Mouse (Mus musculus): ENCODE data around the gene Rusc1. TPM values are rescaled to one million over a fixed set of nuclear protein-coding genes. Genes with fewer than 3 reads are reported as not detected.
A peak's percentile ranks its signal among the peaks of the same experiment; 100 is the strongest.

The Rusc1 gene
- polyA plus RNA-seq, 1 experiment from 2014 or later, result 19.4 TPM

GRCm38 (mm10) chr3:89131816-89132215, 38.7 kb upstream of the Rusc1 start:
- Histone ChIP-seq H3K4me2 (replicated peaks; ENCODE audit: low read depth) (peak overlapping the region; percentile 58; the same call in 1 of the 2 replicates), H3K9ac (ENCODE audit: low read length) (no peak overlapping the region), H3K27me3 (ENCODE audit: control insufficient read depth, insufficient read depth, low read length) (no peaks in the 10 kb centered on the region), H3K27ac (replicated peaks) (no peak overlapping the region), H3K4me1 (replicated peaks; ENCODE audit: control insufficient read depth, insufficient read depth) (no peaks in the 10 kb centered on the region), H3K4me3 (ENCODE audit: low read depth, low read length) (no peak overlapping the region), H3K9me3 (ENCODE audit: control insufficient read depth, low read length) (no peaks in the 10 kb centered on the region), H3K36me3 (ENCODE audit: control insufficient read depth, insufficient read depth, low read length) (no peaks in the 10 kb centered on the region)
- 37% methylated on average over 4 of the region's 4 CpGs for WGBS
- no peak for DNase-seq (ENCODE audit: low spot score)
- no peak for ATAC-seq (ENCODE audit: low FRiP score, low TSS enrichment)
- no peak for TF ChIP-seq EP300 (optimal IDR thresholded peaks at IDR 0.05)
- no peak for TF ChIP-seq CTCF (IDR thresholded peaks at IDR 0.05; ENCODE audit: low read depth)

- DNase-seq (ENCODE audit: low spot score) (no peak), ATAC-seq (ENCODE audit: low FRiP score, low TSS enrichment) (no peak)
- no peak overlapping the region for H3K9ac ChIP-seq (ENCODE audit: low read length)
- no peaks in the 10 kb centered on the region for H3K9me3 ChIP-seq (ENCODE audit: control insufficient read depth, low read length)
- H3K27me3 ChIP-seq (ENCODE audit: control insufficient read depth, insufficient read depth, low read length), result no peaks in the 10 kb centered on the region
- TF ChIP-seq CTCF (IDR thresholded peaks at IDR 0.05; ENCODE audit: low read depth) (no peak), EP300 (optimal IDR thresholded peaks at IDR 0.05) (no peak)
- no peak overlapping the region for H3K4me3 ChIP-seq (ENCODE audit: low read depth, low read length)
- H3K4me2 ChIP-seq (replicated peaks; ENCODE audit: low read depth), result no peak overlapping the region
- 89% methylated on average over 3 of the region's 3 CpGs for WGBS
- H3K36me3 ChIP-seq (ENCODE audit: control insufficient read depth, insufficient read depth, low read length), result no peaks in the 10 kb centered on the region
- no peak overlapping the region for H3K27ac ChIP-seq (replicated peaks)
- H3K4me1 ChIP-seq (replicated peaks; ENCODE audit: control insufficient read depth, insufficient read depth), result no peaks in the 10 kb centered on the region
Observed at GRCm38 (mm10) chr3:89129908-89130307, 36.8 kb upstream of the Rusc1 start.

- Histone ChIP-seq H3K9me3 (ENCODE audit: control insufficient read depth, low read length) (no peaks in the 10 kb centered on the region), H3K9ac (ENCODE audit: low read length) (no peak overlapping the region), H3K4me3 (ENCODE audit: low read depth, low read length) (no peak overlapping the region), H3K4me2 (replicated peaks; ENCODE audit: low read depth) (no peak overlapping the region), H3K27me3 (ENCODE audit: control insufficient read depth, insufficient read depth, low read length) (no peaks in the 10 kb centered on the region), H3K27ac (replicated peaks) (no peak overlapping the region), H3K4me1 (replicated peaks; ENCODE audit: control insufficient read depth, insufficient read depth) (no peaks in the 10 kb centered on the region), H3K36me3 (ENCODE audit: control insufficient read depth, insufficient read depth, low read length) (no peaks in the 10 kb centered on the region)
- ATAC-seq (ENCODE audit: low FRiP score, low TSS enrichment) (no peak), DNase-seq (ENCODE audit: low spot score) (no peak)
- WGBS, result 92% methylated on average over 3 of the region's 3 CpGs
- TF ChIP-seq CTCF (IDR thresholded peaks at IDR 0.05; ENCODE audit: low read depth), result no peak
- TF ChIP-seq EP300 (optimal IDR thresholded peaks at IDR 0.05), result no peak
Observed at GRCm38 (mm10) chr3:89125981-89126380, 32.9 kb upstream of the Rusc1 start.

GRCm38 (mm10) chr3:89124241-89124640, 31.1 kb upstream of the Rusc1 start:
- Histone ChIP-seq H3K36me3 (ENCODE audit: control insufficient read depth, insufficient read depth, low read length) (no peaks in the 10 kb centered on the region), H3K9ac (ENCODE audit: low read length) (no peak overlapping the region), H3K9me3 (ENCODE audit: control insufficient read depth, low read length) (no peaks in the 10 kb centered on the region), H3K27me3 (ENCODE audit: control insufficient read depth, insufficient read depth, low read length) (no peaks in the 10 kb centered on the region), H3K4me1 (replicated peaks; ENCODE audit: control insufficient read depth, insufficient read depth) (no peaks in the 10 kb centered on the region), H3K4me2 (replicated peaks; ENCODE audit: low read depth) (no peak overlapping the region), H3K27ac (replicated peaks) (no peak overlapping the region), H3K4me3 (ENCODE audit: low read depth, low read length) (no peak overlapping the region)
- no peak for ATAC-seq (ENCODE audit: low FRiP score, low TSS enrichment)
- TF ChIP-seq CTCF (IDR thresholded peaks at IDR 0.05; ENCODE audit: low read depth) (no peak), EP300 (optimal IDR thresholded peaks at IDR 0.05) (no peak)
- WGBS, result 73% methylated on average over 3 of the region's 3 CpGs
- no peak for DNase-seq (ENCODE audit: low spot score)

GRCm38 (mm10) chr3:89123313-89123712, 30.2 kb upstream of the Rusc1 start:
- WGBS, result 61% methylated on average over 2 of the region's 2 CpGs
- DNase-seq (ENCODE audit: low spot score), result no peak
- no peak for TF ChIP-seq CTCF (IDR thresholded peaks at IDR 0.05; ENCODE audit: low read depth)
- no peak for TF ChIP-seq EP300 (optimal IDR thresholded peaks at IDR 0.05)

GRCm38 (mm10) chr3:89115522-89115921, 22.4 kb upstream of the Rusc1 start:
- Histone ChIP-seq H3K4me3 (ENCODE audit: low read depth, low read length) (no peak overlapping the region), H3K9ac (ENCODE audit: low read length) (no peak overlapping the region), H3K36me3 (ENCODE audit: control insufficient read depth, insufficient read depth, low read length) (no peaks in the 10 kb centered on the region), H3K4me2 (replicated peaks; ENCODE audit: low read depth) (no peak overlapping the region), H3K27me3 (ENCODE audit: control insufficient read depth, insufficient read depth, low read length) (no peaks in the 10 kb centered on the region), H3K9me3 (ENCODE audit: control insufficient read depth, low read length) (no peaks in the 10 kb centered on the region), H3K27ac (replicated peaks) (no peak overlapping the region), H3K4me1 (replicated peaks; ENCODE audit: control insufficient read depth, insufficient read depth) (no peaks in the 10 kb centered on the region)
- 0% methylated on average over 2 of the region's 2 CpGs for WGBS
- no peak for DNase-seq (ENCODE audit: low spot score)
- ATAC-seq (ENCODE audit: low FRiP score, low TSS enrichment), result peak; percentile 61; the same call in 1 of the 2 replicates
- TF ChIP-seq CTCF (IDR thresholded peaks at IDR 0.05; ENCODE audit: low read depth) (peak; percentile 69), EP300 (optimal IDR thresholded peaks at IDR 0.05) (no peak)

More at GRCm38 (mm10) chr3:89123313-89123712, 30.2 kb upstream of the Rusc1 start:
- H3K4me1 ChIP-seq (replicated peaks; ENCODE audit: control insufficient read depth, insufficient read depth), result no peaks in the 10 kb centered on the region
- 0 out of 2 replicates have a peak, but pooled peaks have one; percentile 68 for ATAC-seq (ENCODE audit: low FRiP score, low TSS enrichment)
- H3K27ac ChIP-seq (replicated peaks), result no peak overlapping the region
- H3K9me3 ChIP-seq (ENCODE audit: control insufficient read depth, low read length), result no peaks in the 10 kb centered on the region
- no peak overlapping the region for H3K4me3 ChIP-seq (ENCODE audit: low read depth, low read length)
- no peaks in the 10 kb centered on the region for H3K27me3 ChIP-seq (ENCODE audit: control insufficient read depth, insufficient read depth, low read length)
- no peak overlapping the region for H3K4me2 ChIP-seq (replicated peaks; ENCODE audit: low read depth)
- H3K36me3 ChIP-seq (ENCODE audit: control insufficient read depth, insufficient read depth, low read length), result no peaks in the 10 kb centered on the region
- no peak overlapping the region for H3K9ac ChIP-seq (ENCODE audit: low read length)

All from stomach, postnatal 0 days (tissue).